Mouse (Mus musculus) brain, embryonic 14.5 days (tissue): Measurements from ENCODE around the gene Acot11. TPM values are rescaled to one million over a fixed set of nuclear protein-coding genes. Genes with fewer than 3 reads are reported as not detected.

Experiments used
- DNase-seq: peaks from one replicate; pipeline ENCODE4 v3.0.0-alpha.2; 2011; ENCODE audit warnings: low read depth
- CTCF ChIP-seq: fragments of 200-500 bp; IDR thresholded peaks from 2 replicates; pipeline ENCODE4 v1.5.1; 2012; ENCODE audit warnings: inconsistent platforms, mild to moderate bottlenecking, moderate library complexity, borderline replicate concordance; ENCODE audit not compliant: insufficient read depth, insufficient read length; ENCODE audit errors: extremely low read depth
- POLR2A ChIP-seq: fragments of 200-500 bp; IDR thresholded peaks from 2 replicates; pipeline ENCODE4 v1.6.1; 2012; ENCODE audit warnings: mild to moderate bottlenecking, inconsistent platforms, borderline replicate concordance; ENCODE audit not compliant: poor library complexity, insufficient read depth, insufficient read length, severe bottlenecking; ENCODE audit errors: extremely low read depth
- polyA plus RNA-seq: library from polyadenylated mRNA; depleted of rRNA; stranded (reverse); fragments of >200 nt; gene quantifications from 2 replicates; pipeline ENCODE4 v1.2.3, GENCODE M21; 2012; rRNA removed

Acot11 gene
- polyA plus RNA-seq, result 1.4 and 2.0 TPM in 2 replicates

- DNase-seq, result no peak
- TF ChIP-seq CTCF, result no peak
- TF ChIP-seq POLR2A, result no peak
Measured at GRCm38 (mm10) chr4:106804910-106805274, at the start of gene Acot11. Gene Acot11 (minus strand): TSS chr4:106804998.

- TF ChIP-seq CTCF (no peak), POLR2A (no peak)
- peak; percentile 77 for DNase-seq
Measured at GRCm38 (mm10) chr4:106848290-106849092, 43.7 kb upstream of the Acot11 start.

GRCm38 (mm10) chr4:106847591-106848289 is 42.9 kb upstream of the Acot11 start:
- no peak for TF ChIP-seq CTCF
- TF ChIP-seq POLR2A, result no peak
- DNase-seq, result peak; percentile 77

- TF ChIP-seq POLR2A, result no peak
- no peak for TF ChIP-seq CTCF
Measured at GRCm38 (mm10) chr4:106842561-106842960, 37.8 kb upstream of the Acot11 start.

GRCm38 (mm10) chr4:106841856-106842255 is 37.1 kb upstream of the Acot11 start:
- TF ChIP-seq POLR2A (no peak), CTCF (no peak)
- no peak for DNase-seq

More at GRCm38 (mm10) chr4:106842561-106842960, 37.8 kb upstream of the Acot11 start:
- DNase-seq, result peak; percentile 35

- TF ChIP-seq CTCF (no peak), POLR2A (no peak)
- DNase-seq, result peak; percentile 50
Measured at GRCm38 (mm10) chr4:106841303-106841702, 36.5 kb upstream of the Acot11 start.

GRCm38 (mm10) chr4:106840651-106841145 is 35.9 kb upstream of the Acot11 start:
- TF ChIP-seq CTCF (no peak), POLR2A (no peak)
- peak; percentile 48 for DNase-seq

- TF ChIP-seq POLR2A (no peak; the same call in 1 of the 2 replicates), CTCF (no peak)
Measured at GRCm38 (mm10) chr4:106839964-106840611, 35.3 kb upstream of the Acot11 start.

GRCm38 (mm10) chr4:106839254-106839834 is 34.5 kb upstream of the Acot11 start:
- no peak for DNase-seq
- TF ChIP-seq POLR2A (no peak), CTCF (no peak)

More at GRCm38 (mm10) chr4:106839964-106840611, 35.3 kb upstream of the Acot11 start:
- peak; percentile 95 for DNase-seq

- TF ChIP-seq CTCF (peak; percentile 90), POLR2A (0 out of 2 replicates have a peak, but pooled peaks have one; percentile 29)
- peak; percentile 96 for DNase-seq
Measured at GRCm38 (mm10) chr4:106838548-106839253, 33.9 kb upstream of the Acot11 start.

GRCm38 (mm10) chr4:106837964-106838363 is 33.2 kb upstream of the Acot11 start:
- DNase-seq, result peak; percentile 97
- TF ChIP-seq POLR2A (no peak), CTCF (no peak)
